Mouse (Mus musculus) G1E-ER4 (cell line): ENCODE data around the gene Col9a2. TPM values are rescaled to one million over a fixed set of nuclear protein-coding genes. Genes with fewer than 3 reads are reported as not detected.

Experiments
- GATA1 ChIP-seq: IDR thresholded peaks from one replicate; pipeline ENCODE4 v1.8.0; 2012; ENCODE audit warnings: low read length, inconsistent platforms
- polyA plus RNA-seq: library from polyadenylated mRNA; stranded (reverse); fragments of >175 nt; gene quantifications from 2 replicates; pipeline ENCODE4 v1.2.3, GENCODE M21; 2012

The Col9a2 gene
- polyA plus RNA-seq, 1 experiment = not detected

GRCm38 (mm10) chr4:121016021-121016898 is 22.9 kb upstream of the Col9a2 start:
- TF ChIP-seq GATA1 = no peak

- TF ChIP-seq GATA1 = no peak
Measured at GRCm38 (mm10) chr4:121016928-121017657, 22.1 kb upstream of the Col9a2 start, which contains the start of gene Smap2. Gene Smap2 (minus strand): TSS chr4:121017247.

- no peak for TF ChIP-seq GATA1
Measured at GRCm38 (mm10) chr4:121018250-121018649, 20.9 kb upstream of the Col9a2 start.

GRCm38 (mm10) chr4:121020040-121020790 is 19.0 kb upstream of the Col9a2 start:
- TF ChIP-seq GATA1 = no peak

- TF ChIP-seq GATA1 = no peak
Measured at GRCm38 (mm10) chr4:121021911-121022310, 17.3 kb upstream of the Col9a2 start.

- TF ChIP-seq GATA1 = no peak
Measured at GRCm38 (mm10) chr4:121023464-121023863, 15.7 kb upstream of the Col9a2 start.

GRCm38 (mm10) chr4:121023941-121024340 is 15.2 kb upstream of the Col9a2 start:
- TF ChIP-seq GATA1 = no peak

- no peak for TF ChIP-seq GATA1
Measured at GRCm38 (mm10) chr4:121025681-121026080, 13.5 kb upstream of the Col9a2 start.

- TF ChIP-seq GATA1 = no peak
Measured at GRCm38 (mm10) chr4:121028146-121028545, 11.0 kb upstream of the Col9a2 start.

GRCm38 (mm10) chr4:121028659-121029392 is 10.4 kb upstream of the Col9a2 start:
- TF ChIP-seq GATA1 = no peak

GRCm38 (mm10) chr4:121029632-121030031 is 9.6 kb upstream of the Col9a2 start:
- TF ChIP-seq GATA1 = no peak

- no peak for TF ChIP-seq GATA1
Measured at GRCm38 (mm10) chr4:121031440-121031839, 7.7 kb upstream of the Col9a2 start.

GRCm38 (mm10) chr4:121033006-121033405 is 6.2 kb upstream of the Col9a2 start:
- no peak for TF ChIP-seq GATA1

GRCm38 (mm10) chr4:121040323-121040722 is 1.1 kb downstream of the Col9a2 start:
- TF ChIP-seq GATA1 = no peak
